Mouse (Mus musculus) embryonic facial prominence, embryonic 10.5 days (tissue): ENCODE results near the gene Ddah1. TPM values are rescaled to one million over a fixed set of nuclear protein-coding genes. Genes with fewer than 3 reads are reported as not detected.

Source experiments
- DNase-seq: peaks from one replicate; pipeline ENCODE4 v3.0.0-alpha.2; 2017; ENCODE audit warnings: low spot score
- H3K27ac ChIP-seq: fragments of 300-500 bp; sonication (generic); replicated peaks from 2 replicates; pipeline ENCODE4 v1.5.1; 2016; ENCODE audit warnings: mild to moderate bottlenecking
- H3K27me3 ChIP-seq: fragments of 300-500 bp; sonication (generic); replicated peaks from 2 replicates; pipeline ENCODE4 v1.6.1; 2016; ENCODE audit warnings: low read depth, mild to moderate bottlenecking; ENCODE audit not compliant: poor library complexity, severe bottlenecking
- H3K36me3 ChIP-seq: fragments of 300-500 bp; sonication (generic); replicated peaks from 2 replicates; pipeline ENCODE4 v1.6.1; 2016; ENCODE audit warnings: mild to moderate bottlenecking, moderate library complexity
- H3K4me1 ChIP-seq: fragments of 300-500 bp; sonication (generic); 2 replicates; pipeline ENCODE4 v1.6.1; 2016
- H3K4me3 ChIP-seq: fragments of 300-500 bp; sonication (generic); 2 replicates; pipeline ENCODE4 v1.5.1; 2016; ENCODE audit warnings: mild to moderate bottlenecking, moderate library complexity
- H3K9me3 ChIP-seq: fragments of 300-500 bp; sonication (generic); 2 replicates; pipeline ENCODE4 v1.6.1; 2016; ENCODE audit warnings: mild to moderate bottlenecking
- WGBS: fragments of 180-500 bp; shearing (Covaris S2); methylation state at CpG from one replicate; pipeline ENCODE4 v1.1.7; 2016; 5-methylcytosine and 5-hydroxymethylcytosine counted together
- polyA plus RNA-seq: library from polyadenylated mRNA; unstranded; fragments of >200 nt; fragmentation: Nextera tagmentation; extraction: Ambion mirVana; gene quantifications from 2 replicates; pipeline ENCODE4 v1.2.1, GENCODE M21; 2016

Ddah1 gene
- polyA plus RNA-seq, 1 experiment from 2014 or later = 22.4 TPM

DNA sequence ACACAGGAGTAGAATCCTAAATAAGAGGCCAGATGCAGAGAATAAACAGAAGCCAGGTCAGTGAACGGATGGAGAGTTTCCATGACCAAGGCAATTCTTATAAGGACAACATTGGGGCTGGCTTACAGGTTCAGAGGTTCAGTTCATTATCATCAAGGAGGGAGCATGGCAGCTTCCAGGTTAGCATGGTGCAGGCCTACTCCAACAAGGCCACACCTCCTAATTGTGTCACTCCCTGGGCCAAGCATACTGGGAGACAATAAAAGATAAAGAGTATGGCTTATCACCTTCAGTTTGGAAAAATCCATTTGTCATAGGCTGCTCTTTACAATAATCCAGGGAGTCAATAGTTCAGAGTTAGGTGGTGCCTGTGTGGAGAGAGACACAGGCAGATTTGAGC is 9.8 kb upstream of the Ddah1 start:
- DNase-seq = no peak
- no peaks in the 10 kb centered on the region for H3K4me1 ChIP-seq
- no peak overlapping the region for H3K4me3 ChIP-seq
- 83% methylated on average over 1 of the region's 1 CpGs for WGBS
- H3K36me3 ChIP-seq = no peaks in the 10 kb centered on the region
- H3K9me3 ChIP-seq = no peaks in the 10 kb centered on the region
- no peak overlapping the region for H3K27ac ChIP-seq
- H3K27me3 ChIP-seq = no peaks in the 10 kb centered on the region

DNA sequence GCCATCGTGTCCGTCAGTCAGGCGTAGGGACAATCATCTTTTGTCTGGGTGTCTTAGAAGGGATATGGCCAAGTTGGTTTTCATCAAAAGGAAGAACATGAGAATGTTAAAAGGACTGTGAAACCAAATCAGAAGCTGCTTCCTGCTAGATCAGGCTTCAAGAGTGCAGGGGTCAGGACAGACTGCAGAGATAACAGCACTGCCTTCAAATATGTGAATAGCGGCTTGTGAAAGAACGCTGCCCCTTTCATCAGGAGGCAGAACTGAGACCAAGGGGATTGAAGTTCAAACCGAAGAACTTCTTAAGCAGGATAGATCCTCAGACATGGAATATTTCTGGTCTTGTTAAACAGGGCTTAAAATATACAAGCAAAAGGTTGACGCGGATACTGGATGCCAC is 2.0 kb upstream of the Ddah1 start:
- no peaks in the 10 kb centered on the region for H3K9me3 ChIP-seq
- WGBS = 80% methylated on average over 8 of the region's 8 CpGs
- H3K36me3 ChIP-seq = no peaks in the 10 kb centered on the region
- H3K4me1 ChIP-seq = peaks cover 21% of the 10 kb centered on the region
- H3K4me3 ChIP-seq = no peak overlapping the region
- peaks cover 58% of the 10 kb centered on the region for H3K27me3 ChIP-seq
- no peak overlapping the region for H3K27ac ChIP-seq
- DNase-seq = no peak

DNA sequence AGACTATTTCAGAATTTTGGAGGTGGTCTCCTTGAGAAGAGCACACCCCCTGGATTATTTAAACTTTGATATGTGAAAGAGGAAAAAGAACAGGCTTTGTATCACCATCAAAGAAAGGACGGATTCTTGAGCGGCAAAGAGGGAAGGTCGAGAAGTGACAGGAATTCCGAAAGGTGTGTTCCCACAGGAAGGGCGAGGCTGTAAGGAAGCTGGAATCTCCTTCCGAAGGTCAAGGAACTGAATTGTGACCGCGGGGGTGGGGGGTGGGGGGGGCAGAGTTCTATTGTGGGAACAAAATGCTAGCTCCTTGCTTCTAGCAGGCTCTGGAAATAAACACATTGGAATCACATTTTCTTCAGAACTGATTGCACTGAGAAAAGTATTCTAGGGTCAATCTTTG is 1.3 kb upstream of the Ddah1 start:
- 67% methylated on average over 8 of the region's 8 CpGs for WGBS
- Histone ChIP-seq H3K27ac (no peak overlapping the region), H3K27me3 (peaks cover 65% of the 10 kb centered on the region), H3K36me3 (no peaks in the 10 kb centered on the region), H3K4me1 (peaks cover 26% of the 10 kb centered on the region), H3K9me3 (no peaks in the 10 kb centered on the region), H3K4me3 (no peak overlapping the region)
- DNase-seq = no peak

DNA sequence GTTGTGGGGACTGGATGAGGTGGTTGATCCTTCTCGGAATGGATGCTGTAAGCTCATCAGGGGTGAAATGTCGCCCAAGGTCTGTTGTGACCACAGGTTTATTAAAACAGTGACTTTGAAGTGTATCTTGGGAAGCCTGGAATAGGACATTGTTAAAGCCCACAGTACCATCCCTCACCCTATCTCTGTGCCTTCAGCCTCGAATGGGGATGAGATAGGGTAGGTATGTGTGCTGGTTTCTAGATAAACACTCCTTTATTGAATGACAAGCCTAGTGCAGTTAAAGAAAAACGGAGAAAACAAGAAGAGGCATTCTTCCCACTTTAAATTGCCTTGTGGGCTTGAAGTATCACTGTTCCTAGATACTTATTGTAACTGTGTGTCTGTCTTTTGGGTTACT is 631 bp upstream of the Ddah1 start:
- DNase-seq = no peak
- Histone ChIP-seq H3K4me3 (peak overlapping the region; percentile 76), H3K27me3 (peaks cover 65% of the 10 kb centered on the region), H3K36me3 (no peaks in the 10 kb centered on the region), H3K4me1 (peaks cover 26% of the 10 kb centered on the region), H3K9me3 (no peaks in the 10 kb centered on the region), H3K27ac (no peak overlapping the region)
- WGBS = 48% methylated on average over 4 of the region's 4 CpGs

DNA sequence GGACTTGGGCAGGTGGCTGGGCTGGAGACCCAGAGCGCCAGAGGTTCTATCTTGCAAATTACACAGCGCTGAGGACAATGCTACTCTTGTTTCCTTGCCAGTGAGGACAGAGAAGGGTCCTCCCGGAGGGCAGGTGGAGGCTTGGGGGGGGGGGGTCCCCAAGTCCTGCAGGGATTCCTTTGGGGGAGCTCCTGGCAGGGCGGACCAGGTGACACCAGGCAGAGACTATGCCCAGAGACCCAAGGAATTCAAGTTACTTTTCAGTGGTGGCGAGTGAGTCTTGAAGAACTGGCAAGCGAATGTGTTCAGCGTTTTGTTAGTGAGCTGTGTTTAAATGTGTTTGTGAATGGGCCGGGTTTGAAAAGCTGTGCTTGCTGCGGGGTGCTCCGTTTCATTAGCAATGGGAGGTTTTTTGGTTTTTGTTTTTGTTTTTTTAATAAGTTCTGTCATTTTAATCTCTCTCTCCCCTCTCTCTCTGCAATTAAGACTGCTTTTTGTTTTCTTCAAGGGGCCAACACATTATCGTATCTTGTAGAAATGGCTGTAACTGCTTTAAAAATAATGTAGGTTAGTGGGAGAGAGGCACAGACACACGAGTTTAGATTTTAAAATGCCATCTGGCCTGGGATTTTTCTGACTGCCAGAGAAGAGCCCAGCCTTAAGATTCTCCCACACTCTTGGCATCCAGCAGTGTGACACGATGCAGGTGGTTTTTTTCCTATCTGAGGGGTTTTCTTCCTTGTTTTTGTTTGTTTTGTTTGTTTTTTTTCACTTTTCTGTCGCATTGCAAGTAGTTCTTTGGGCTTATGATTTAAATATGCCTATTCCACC is 1.1 kb downstream of the Ddah1 start:
- Histone ChIP-seq H3K9me3 (no peaks in the 10 kb centered on the region), H3K27me3 (peaks cover 68% of the 10 kb centered on the region), H3K4me3 (peak overlapping the region; percentile 76), H3K27ac (peak overlapping the region; percentile 87), H3K36me3 (no peaks in the 10 kb centered on the region), H3K4me1 (peaks cover 26% of the 10 kb centered on the region)
- DNase-seq = no peak
- 9% methylated on average over 14 of the region's 14 CpGs for WGBS

DNA sequence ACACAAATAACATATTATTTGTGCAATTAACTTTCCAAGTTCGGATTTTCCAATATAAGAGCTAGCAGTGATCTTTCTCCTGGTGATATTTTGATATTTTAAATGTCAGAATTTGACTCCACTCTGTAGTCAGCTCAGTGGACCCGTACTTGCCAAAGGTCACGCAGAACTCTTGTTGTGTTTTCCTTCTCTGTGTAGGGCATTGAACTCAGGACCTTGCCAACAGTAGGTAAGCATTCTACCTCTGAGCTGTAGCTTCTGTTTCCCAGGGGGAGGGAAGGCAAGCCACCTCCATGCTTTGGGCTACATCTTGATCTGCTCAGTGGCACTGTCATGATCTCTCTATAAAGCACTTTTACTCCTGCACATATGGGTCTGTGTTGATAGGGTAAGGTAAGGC is 2.1 kb downstream of the Ddah1 start:
- no peaks in the 10 kb centered on the region for H3K36me3 ChIP-seq
- H3K27ac ChIP-seq = no peak overlapping the region
- H3K4me1 ChIP-seq = peaks cover 30% of the 10 kb centered on the region
- DNase-seq = no peak
- no peak overlapping the region for H3K4me3 ChIP-seq
- H3K27me3 ChIP-seq = peaks cover 68% of the 10 kb centered on the region
- H3K9me3 ChIP-seq = no peaks in the 10 kb centered on the region
- WGBS = 86% methylated on average over 3 of the region's 3 CpGs

DNA sequence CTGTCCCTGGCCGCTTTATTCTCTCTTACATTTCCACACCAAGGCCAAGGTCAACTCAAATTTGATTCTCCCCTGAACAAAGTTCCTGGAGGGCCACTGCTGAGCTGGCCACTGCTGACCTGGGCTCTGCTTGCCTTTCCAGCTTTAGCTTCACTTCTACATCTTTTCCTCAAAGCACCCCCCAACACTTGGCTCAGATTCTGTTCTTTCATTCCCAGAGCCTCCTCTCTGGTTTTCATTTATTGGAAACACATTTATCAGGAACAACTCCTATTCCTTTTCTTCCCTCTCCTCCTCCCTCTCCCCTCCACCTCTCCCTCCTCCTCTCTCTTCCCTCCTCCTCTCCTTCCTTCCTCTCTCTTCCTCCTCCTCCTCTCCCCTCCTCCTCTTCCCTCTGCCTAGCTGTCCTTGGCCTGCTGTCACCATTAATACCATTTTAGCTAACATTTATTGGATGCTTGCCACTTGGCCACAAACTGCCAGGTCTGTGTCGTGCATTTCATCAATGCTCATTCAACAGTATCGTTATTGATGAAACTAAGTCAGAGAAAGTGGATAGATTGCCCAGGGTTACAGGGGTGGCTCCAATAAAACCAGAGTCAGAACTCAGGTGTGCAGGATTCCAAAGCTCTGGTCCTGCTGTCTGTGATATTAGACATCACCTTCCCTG is 3.2 kb downstream of the Ddah1 start:
- DNase-seq = no peak
- Histone ChIP-seq H3K36me3 (no peaks in the 10 kb centered on the region), H3K4me1 (peaks cover 30% of the 10 kb centered on the region), H3K4me3 (no peak overlapping the region), H3K27ac (no peak overlapping the region), H3K9me3 (no peaks in the 10 kb centered on the region), H3K27me3 (peaks cover 57% of the 10 kb centered on the region)
- 81% methylated on average over 3 of the region's 3 CpGs for WGBS

DNA sequence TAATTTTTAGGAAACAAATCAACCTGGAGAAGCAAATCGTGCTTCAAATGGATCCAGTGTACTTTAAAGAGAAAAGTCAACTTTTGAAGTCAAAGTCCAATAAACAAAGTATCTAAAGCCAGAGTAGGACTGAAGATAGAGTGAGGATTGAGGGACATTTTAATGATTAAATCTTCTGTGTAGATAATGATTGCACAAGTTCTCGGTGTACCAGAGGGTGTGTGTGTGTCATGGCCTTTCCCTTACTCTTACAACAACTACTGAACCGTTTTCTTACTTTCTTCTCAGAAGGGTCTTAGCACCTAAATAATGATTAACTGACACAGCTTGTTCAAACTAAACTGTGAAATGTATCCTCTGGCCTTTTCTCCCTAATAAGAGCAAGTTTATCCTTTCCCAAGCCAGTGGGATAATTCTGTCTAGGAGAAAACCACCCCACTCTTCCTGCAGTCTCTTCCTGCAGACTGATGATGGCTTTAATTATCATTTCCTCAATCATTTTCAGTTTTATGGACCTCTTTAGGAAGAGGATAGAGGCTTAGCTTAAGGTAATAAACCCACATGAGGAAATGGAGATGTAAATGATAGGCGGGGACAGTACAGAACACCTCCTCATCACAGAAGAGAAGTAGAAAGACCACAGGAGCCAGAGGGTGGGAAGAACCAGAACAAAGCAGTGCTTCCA is 4.6 kb downstream of the Ddah1 start:
- no peak for DNase-seq

DNA sequence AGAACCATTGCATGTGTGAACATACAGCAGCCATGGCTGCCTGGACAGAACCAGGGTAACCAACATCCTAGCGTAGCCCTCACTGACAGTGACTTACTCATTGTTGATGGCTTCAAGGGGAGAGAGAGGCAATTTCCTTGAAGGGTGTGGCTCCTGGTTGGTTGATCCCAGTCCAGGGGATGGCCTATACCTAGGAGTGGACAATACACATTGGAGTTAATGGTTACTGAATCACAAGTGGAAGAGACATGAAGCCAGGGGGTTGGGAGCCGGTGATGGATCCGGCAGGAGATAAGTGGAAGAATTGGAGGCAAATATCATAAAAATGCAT is 5.1 kb downstream of the Ddah1 start:
- Histone ChIP-seq H3K27me3 (peaks cover 38% of the 10 kb centered on the region), H3K4me3 (no peak overlapping the region), H3K27ac (no peak overlapping the region), H3K9me3 (no peaks in the 10 kb centered on the region), H3K4me1 (peaks cover 22% of the 10 kb centered on the region), H3K36me3 (no peaks in the 10 kb centered on the region)
- DNase-seq = no peak
- WGBS = 98% methylated on average over 3 of the region's 3 CpGs

More for the DNA sequence above, 4.6 kb downstream of the Ddah1 start:
- Histone ChIP-seq H3K9me3 (no peaks in the 10 kb centered on the region), H3K27ac (no peak overlapping the region), H3K4me3 (no peak overlapping the region), H3K4me1 (peaks cover 27% of the 10 kb centered on the region), H3K27me3 (peaks cover 42% of the 10 kb centered on the region), H3K36me3 (no peaks in the 10 kb centered on the region)
- 87% methylated on average over 4 of the region's 4 CpGs for WGBS

DNA sequence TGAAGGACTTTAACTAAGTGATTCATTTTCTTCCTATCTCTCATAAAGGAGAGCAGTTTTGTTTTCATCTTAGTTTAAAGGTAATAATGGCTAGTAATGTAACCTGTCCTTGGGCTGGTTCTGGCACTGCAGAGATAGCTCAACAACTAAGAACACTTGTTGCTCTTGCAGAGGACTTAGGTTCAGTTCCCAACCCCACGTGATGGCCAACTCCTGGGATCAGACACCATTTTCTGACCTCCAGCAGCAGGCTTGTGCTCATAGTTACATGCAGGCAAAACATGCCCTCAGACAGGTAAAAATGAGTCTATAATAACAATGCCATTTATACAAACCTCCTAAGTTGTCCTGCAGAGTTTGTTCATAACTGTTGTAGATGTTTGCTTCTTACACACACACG is 5.9 kb downstream of the Ddah1 start:
- 87% methylated on average over 2 of the region's 2 CpGs for WGBS
- Histone ChIP-seq H3K27ac (no peak overlapping the region), H3K27me3 (peaks cover 30% of the 10 kb centered on the region), H3K4me1 (peaks cover 14% of the 10 kb centered on the region), H3K4me3 (no peak overlapping the region), H3K9me3 (no peaks in the 10 kb centered on the region), H3K36me3 (no peaks in the 10 kb centered on the region)
- no peak for DNase-seq

DNA sequence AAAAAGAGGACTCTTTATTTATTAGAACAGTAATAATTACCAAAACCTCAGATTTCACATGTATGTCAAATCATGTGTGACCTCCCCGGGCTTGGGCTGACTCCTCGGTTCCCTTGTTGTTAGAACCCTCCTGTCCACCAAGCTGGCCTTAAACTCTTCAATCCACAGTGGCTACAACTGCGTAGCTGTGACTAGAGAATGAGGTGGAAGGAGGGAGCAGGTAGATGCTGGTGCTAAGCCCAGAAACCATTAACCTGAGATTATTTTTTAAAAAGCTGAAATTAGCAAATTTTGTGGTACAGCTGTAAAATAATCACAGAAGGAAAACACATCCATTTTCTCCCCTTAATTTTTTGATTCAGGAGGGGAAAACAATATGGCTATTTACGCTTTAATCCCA is 10.0 kb downstream of the Ddah1 start:
- 94% methylated on average over 4 of the region's 4 CpGs for whole genome bisulfite sequencing
- H3K4me3 ChIP-seq = no peak overlapping the region
- no peak for DNase-seq
- H3K27me3 ChIP-seq = 0 out of 2 replicates have a peak, but pooled peaks cover 3% of the 10 kb centered on the region
- H3K27ac ChIP-seq = no peak overlapping the region
- H3K9me3 ChIP-seq = no peaks in the 10 kb centered on the region
- H3K36me3 ChIP-seq = no peaks in the 10 kb centered on the region
- peaks cover 6% of the 10 kb centered on the region; the same call in 1 of the 2 replicates for H3K4me1 ChIP-seq

DNA sequence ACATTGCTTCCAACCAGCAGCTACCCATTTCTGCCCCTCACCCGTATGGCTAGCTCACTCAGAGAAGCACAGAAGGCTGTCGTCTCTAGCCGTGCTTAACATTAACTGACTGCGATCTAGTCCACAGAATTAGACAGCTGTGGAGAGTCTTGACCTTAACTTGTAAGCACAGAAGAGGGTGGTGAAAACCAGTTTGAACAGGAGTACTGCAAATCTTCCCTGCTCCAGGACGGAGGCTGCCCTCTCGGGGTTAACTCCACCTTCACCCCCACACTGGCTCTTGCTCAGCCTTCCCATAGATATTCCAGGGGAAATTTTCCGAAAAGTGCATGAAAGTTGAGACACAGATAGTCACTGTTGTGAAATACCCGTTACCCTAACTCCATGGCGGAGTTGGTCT is 14.9 kb downstream of the Ddah1 start:
- DNase-seq = no peak
- H3K27ac ChIP-seq = no peak overlapping the region
- no peaks in the 10 kb centered on the region for H3K9me3 ChIP-seq
- peaks cover 10% of the 10 kb centered on the region for H3K4me1 ChIP-seq
- WGBS = 88% methylated on average over 9 of the region's 9 CpGs
- H3K4me3 ChIP-seq = no peak overlapping the region
- no peaks in the 10 kb centered on the region for H3K36me3 ChIP-seq
- no peaks in the 10 kb centered on the region for H3K27me3 ChIP-seq

DNA sequence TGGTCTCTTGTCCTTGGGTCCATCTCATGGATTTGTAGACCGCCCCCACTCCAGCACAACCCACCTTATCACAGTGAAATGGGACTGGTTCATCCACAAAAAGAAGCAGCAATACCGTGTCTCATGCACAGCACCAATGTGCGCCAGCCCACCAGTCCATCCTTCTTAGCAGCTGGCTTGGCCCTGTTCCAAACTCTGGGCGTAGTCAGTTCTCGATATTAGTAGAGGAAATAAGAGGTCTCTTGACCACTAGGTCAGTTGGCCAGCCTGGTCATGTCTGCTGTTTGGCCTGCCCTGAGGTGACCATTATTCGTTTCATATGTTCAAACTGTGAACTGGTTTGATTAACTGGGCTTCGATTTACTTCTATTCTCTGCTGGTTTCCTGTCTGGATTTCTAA is 15.9 kb downstream of the Ddah1 start:
- Histone ChIP-seq H3K4me3 (no peak overlapping the region), H3K36me3 (no peaks in the 10 kb centered on the region), H3K4me1 (peaks cover 10% of the 10 kb centered on the region), H3K9me3 (no peaks in the 10 kb centered on the region), H3K27ac (no peak overlapping the region), H3K27me3 (0 out of 2 replicates have a peak, but pooled peaks cover 4% of the 10 kb centered on the region)
- WGBS = 93% methylated on average over 7 of the region's 7 CpGs
- DNase-seq = no peak
